In the genomic region with DNA sequence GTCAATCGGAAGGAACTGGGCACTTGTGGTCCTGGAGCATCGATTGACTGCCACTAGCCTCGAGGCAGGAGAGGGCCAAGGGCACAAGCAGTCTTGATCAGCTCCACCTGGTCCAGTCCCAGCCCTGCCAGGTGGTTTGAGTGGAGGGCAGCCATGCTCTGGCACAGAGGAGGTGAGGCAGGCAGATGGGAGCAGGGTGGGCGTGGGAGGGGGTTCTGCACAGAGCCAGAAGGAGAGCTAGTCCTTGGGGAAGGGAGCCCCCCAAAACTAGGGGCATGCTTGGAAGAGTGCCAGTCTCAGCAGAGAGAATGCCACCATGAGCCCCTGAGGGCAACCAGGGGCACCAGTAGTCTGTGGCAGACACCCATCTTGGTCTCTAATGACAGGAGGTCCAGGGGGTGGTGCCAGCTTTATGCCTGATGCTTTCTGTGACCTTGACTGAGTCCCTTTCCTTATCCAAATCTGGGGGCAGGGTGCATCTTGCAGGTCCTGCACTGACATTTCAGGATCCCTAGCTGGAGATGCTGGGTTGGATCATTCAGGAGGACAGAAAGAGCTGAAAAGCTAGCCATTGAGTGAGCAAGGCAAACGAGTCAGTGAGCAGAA, we compare ENCODE assay signal across 20 mouse cellular contexts. TPM values are rescaled to one million over a fixed set of nuclear protein-coding genes. Genes with fewer than 3 reads are reported as not detected.
DNase-seq lines count a peak whose midpoint lies in the region; TF ChIP-seq lines count a peak whose summit lies in the region.
"Had no signal": no experiment of that assay in that cellular context is flagged by ENCODE, and none has a peak within 500 bp of the region (broad histone marks: within the 10 kb centered on the region; RNA-seq: fewer than 3 reads in every experiment).

No protein-coding gene starts in this region.

- H3K36me3 ChIP-seq in heart, embryonic 10.5 days = no peaks in the 10 kb centered on the region
- H3K36me3 ChIP-seq: embryonic facial prominence, embryonic 10.5 days; hindbrain, embryonic 12.5 days had no signal

- H3K4me3 ChIP-seq in layer of hippocampus, adult 2 months = peak overlapping the region; percentile 60; the same call in 1 of the 2 replicates
- no peak overlapping the region for H3K4me3 ChIP-seq in heart, embryonic 10.5 days
- H3K4me3 ChIP-seq: embryonic facial prominence, embryonic 10.5 days; forebrain, embryonic 13.5 days; hindbrain, embryonic 12.5 days had no signal

- DNase-seq in layer of hippocampus, adult 2 months (ENCODE audit: low spot score in 2 of 2) = no peak
- no peak for DNase-seq in layer of hippocampus, postnatal 25 days (ENCODE audit: extremely low spot score in 1 of 2, low spot score in 1 of 2)
- DNase-seq in cerebellum, adult 18-20 months = peak; percentile 58 to 64
- peak; percentile 76 for DNase-seq in cerebellum, adult 9-11 months
- peak; percentile 44 to 53 for DNase-seq in cerebellum, postnatal 36 days
- no peak for DNase-seq in lung, postnatal 10 days
- DNase-seq in kidney, postnatal 36 days = no peak
- DNase-seq in heart, embryonic 10.5 days (ENCODE audit: low spot score) = no peak
- DNase-seq: adrenal gland, postnatal 14 days; forebrain, postnatal 0 days; gastrocnemius, postnatal 25 days; heart, postnatal 10 days; heart, postnatal 4 days had no signal

- H3K4me1 ChIP-seq in heart, embryonic 10.5 days = peaks cover 5% of the 10 kb centered on the region; the same call in 1 of the 2 replicates
- H3K4me1 ChIP-seq: forebrain, embryonic 13.5 days; hindbrain, embryonic 12.5 days had no signal

- H3K27me3 ChIP-seq in heart, embryonic 10.5 days (ENCODE audit: insufficient read depth, poor library complexity, severe bottlenecking) = peaks cover 64% of the 10 kb centered on the region

- 61% methylated on average over 5 of the region's 5 CpGs for whole genome bisulfite sequencing in heart, embryonic 10.5 days

- peak overlapping the region; percentile 97 for H3K27ac ChIP-seq in layer of hippocampus, adult 2 months
- H3K27ac ChIP-seq in heart, embryonic 10.5 days = no peak overlapping the region
- H3K27ac ChIP-seq: embryonic facial prominence, embryonic 10.5 days; forebrain, embryonic 13.5 days; hindbrain, embryonic 12.5 days had no signal

- no peaks in the 10 kb centered on the region for H3K9me3 ChIP-seq in heart, embryonic 10.5 days
- H3K9me3 ChIP-seq: embryonic facial prominence, embryonic 10.5 days; forebrain, embryonic 13.5 days; hindbrain, embryonic 12.5 days had no signal

- TF ChIP-seq CTCF in layer of hippocampus, adult 2 months (conservative IDR thresholded peaks at IDR 0.05) = no peak

RNA-seq across cellular contexts. Expression of a gene that starts 2.3 kb away (rescaled TPM):
- total RNA-seq in layer of hippocampus, adult 2 months (2021) = 100 to 1,000 TPM; 156 to 158 TPM
- total RNA-seq in layer of hippocampus, postnatal 25 days (2021) = 100 to 1,000 TPM; 145 to 149 TPM
- polyA plus RNA-seq in heart, embryonic 10.5 days (2016; fragmentation: Nextera tagmentation; extraction: Ambion mirVana) = 0.11 and 0.21 TPM in 2 replicates
- total RNA-seq: granulocyte monocyte progenitor cell, adult 5-6 weeks; MEL had no signal
- polyA plus RNA-seq: C2C12; inflammation-experienced regulatory T-cells, adult 6 months had no signal

RNA-seq across cellular contexts. Expression of a gene that starts 21.8 kb away (rescaled TPM):
- 10 to 100 TPM; 15.9 to 19.3 TPM for total RNA-seq in layer of hippocampus, adult 2 months (2021)
- total RNA-seq in layer of hippocampus, postnatal 25 days (2021) = 10 to 100 TPM; 16.7 to 17.4 TPM
- polyA plus RNA-seq in heart, embryonic 10.5 days (2016; fragmentation: Nextera tagmentation; extraction: Ambion mirVana) = 18.6 and 30.3 TPM in 2 replicates
- total RNA-seq: granulocyte monocyte progenitor cell, adult 5-6 weeks; MEL had no signal

RNA-seq across cellular contexts. Expression of a gene that starts 46.4 kb away (rescaled TPM):
- 10 to 100 TPM in 1 of 2 experiments, 1 to 10 TPM in 1; 8.1 to 11.1 TPM for total RNA-seq in layer of hippocampus, adult 2 months (2021)
- total RNA-seq in layer of hippocampus, postnatal 25 days (2021) = 1 to 10 TPM; 6.9 to 7.5 TPM
- polyA plus RNA-seq in heart, embryonic 10.5 days (2016; fragmentation: Nextera tagmentation; extraction: Ambion mirVana) = 83.7 and 90.0 TPM in 2 replicates

Comparison
In these comparisons a context has a peak if more than half of its experiments do, and no peak if none do; other contexts are left out.
1. DNase-seq: peak in cerebellum, adult 18-20 months (2 of 2), cerebellum, adult 9-11 months (single experiment) and cerebellum, postnatal 36 days (2 of 2); none in layer of hippocampus, adult 2 months (0 of 2), layer of hippocampus, postnatal 25 days (0 of 2), lung, postnatal 10 days (single experiment), kidney, postnatal 36 days (0 of 2) and heart, embryonic 10.5 days (single experiment).